Mouse (Mus musculus) midbrain, embryonic 13.5 days (tissue): Measurements from ENCODE around the gene Man2a2. TPM values are rescaled to one million over a fixed set of nuclear protein-coding genes. Genes with fewer than 3 reads are reported as not detected.
"Not testable (repeated sequence)": the region's sequence is repeated elsewhere in the genome, so short reads cannot be mapped to it uniquely, and the experiment has no call there.

ENCODE experiments used
- ATAC-seq: fragments of 200-750 bp; cut with Nextera tagmentation; 2 replicates; pipeline ENCODE4 v1.8.0; 2017; ENCODE audit warnings: mild to moderate bottlenecking, moderate TSS enrichment, moderate library complexity
- H3K27ac ChIP-seq: fragments of 300-500 bp; sonication (generic); 2 replicates; pipeline ENCODE4 v1.5.1; 2015; ENCODE audit warnings: inconsistent platforms, mild to moderate bottlenecking, moderate library complexity
- H3K27me3 ChIP-seq: fragments of 300-500 bp; sonication (generic); 2 replicates; pipeline ENCODE4 v1.6.1; 2015; ENCODE audit warnings: mild to moderate bottlenecking, inconsistent platforms
- H3K36me3 ChIP-seq: fragments of 300-500 bp; sonication (generic); 2 replicates; pipeline ENCODE4 v1.6.1; 2015; ENCODE audit warnings: mild to moderate bottlenecking, inconsistent platforms
- H3K4me1 ChIP-seq: fragments of 300-500 bp; sonication (generic); replicated peaks from 2 replicates; pipeline ENCODE4 v1.6.1; 2015; ENCODE audit warnings: inconsistent platforms
- H3K4me2 ChIP-seq: fragments of 300-500 bp; sonication (generic); replicated peaks from 2 replicates; pipeline ENCODE4 v1.6.1; 2015; ENCODE audit warnings: moderate library complexity, mild to moderate bottlenecking, inconsistent platforms
- H3K4me3 ChIP-seq: fragments of 300-500 bp; sonication (generic); replicated peaks from 2 replicates; pipeline ENCODE4 v1.5.1; 2015; ENCODE audit warnings: mild to moderate bottlenecking, inconsistent platforms
- H3K9ac ChIP-seq: fragments of 300-500 bp; sonication (generic); replicated peaks from 2 replicates; pipeline ENCODE4 v1.6.1; 2015; ENCODE audit warnings: mild to moderate bottlenecking, inconsistent platforms
- H3K9me3 ChIP-seq: fragments of 300-500 bp; sonication (generic); 2 replicates; pipeline ENCODE4 v1.6.1; 2016; ENCODE audit warnings: mild to moderate bottlenecking, inconsistent platforms
- WGBS: fragments of 180-500 bp; shearing (Covaris S2); methylation state at CpG from one replicate; pipeline ENCODE4 v1.1.7; 2015; 5-methylcytosine and 5-hydroxymethylcytosine counted together
- polyA plus RNA-seq: library from polyadenylated mRNA; unstranded; fragments of >200 nt; fragmentation: Nextera tagmentation; extraction: Ambion mirVana; gene quantifications from 2 replicates; pipeline ENCODE4 v1.2.1, GENCODE M21; 2015

Gene Man2a2
- polyA plus RNA-seq, 1 experiment from 2014 or later = 21.3 TPM

- Histone ChIP-seq H3K4me3 (no peak overlapping the region), H3K27ac (no peak overlapping the region), H3K4me2 (no peak overlapping the region), H3K4me1 (peaks cover 30% of the 10 kb centered on the region), H3K9me3 (no peaks in the 10 kb centered on the region), H3K27me3 (no peaks in the 10 kb centered on the region), H3K9ac (no peak overlapping the region), H3K36me3 (peaks cover 41% of the 10 kb centered on the region)
- WGBS = 80% methylated on average over 9 of the region's 9 CpGs
- no peak for ATAC-seq
These were observed 26.8 kb upstream of the Man2a2 start for GRCm38 (mm10) chr7:80397986-80398385.

GRCm38 (mm10) chr7:80396427-80396826, 25.3 kb upstream of the Man2a2 start:
- not testable (repeated sequence) for H3K9me3 ChIP-seq, H3K9ac ChIP-seq, H3K27ac ChIP-seq, H3K4me3 ChIP-seq, H3K27me3 ChIP-seq, H3K4me2 ChIP-seq, ATAC-seq
- Histone ChIP-seq H3K4me1 (peaks cover 26% of the 10 kb centered on the region), H3K36me3 (peaks cover 57% of the 10 kb centered on the region)
- 92% methylated on average over 4 of the region's 4 CpGs for WGBS

- Histone ChIP-seq H3K9me3 (no peaks in the 10 kb centered on the region), H3K4me2 (no peak overlapping the region), H3K9ac (no peak overlapping the region), H3K4me1 (0 out of 2 replicates have a peak, but pooled peaks cover 7% of the 10 kb centered on the region), H3K27ac (no peak overlapping the region), H3K27me3 (no peaks in the 10 kb centered on the region), H3K4me3 (no peak overlapping the region), H3K36me3 (peaks cover 75% of the 10 kb centered on the region)
- no peak for ATAC-seq
- 90% methylated on average over 4 of the region's 4 CpGs for WGBS
These were observed 23.4 kb upstream of the Man2a2 start for GRCm38 (mm10) chr7:80394600-80394999.

GRCm38 (mm10) chr7:80392119-80392518, 20.9 kb upstream of the Man2a2 start:
- no peaks in the 10 kb centered on the region for H3K9me3 ChIP-seq

GRCm38 (mm10) chr7:80387633-80388543, 16.7 kb upstream of the Man2a2 start, which contains the start of gene Fes:
Gene Fes (minus strand): TSS chr7:80387946.
- Histone ChIP-seq H3K4me2 (peak within 1 kb of the TSS; percentile 44), H3K36me3 (peaks cover 32% of the 10 kb centered on the region), H3K4me1 (peaks cover 25% of the 10 kb centered on the region), H3K9ac (peak within 1 kb of the TSS; percentile 51), H3K4me3 (peak within 1 kb of the TSS; percentile 18), H3K27ac (no peak within 1 kb of the TSS; the same call in 1 of the 2 replicates), H3K27me3 (peaks cover 9% of the 10 kb centered on the region), H3K9me3 (no peaks in the 10 kb centered on the region)
- WGBS = 6% methylated on average over 33 of the region's 33 CpGs
- peak; percentile 35 for ATAC-seq

More at GRCm38 (mm10) chr7:80392119-80392518, 20.9 kb upstream of the Man2a2 start:
- H3K27ac ChIP-seq = no peak overlapping the region
- H3K27me3 ChIP-seq = peaks cover under 1% of the 10 kb centered on the region; the same call in 1 of the 2 replicates
- no peak overlapping the region for H3K9ac ChIP-seq
- H3K4me3 ChIP-seq = no peak overlapping the region
- no peak overlapping the region for H3K4me2 ChIP-seq
- H3K36me3 ChIP-seq = peaks cover 67% of the 10 kb centered on the region
- WGBS = 93% methylated on average over 15 of the region's 15 CpGs
- ATAC-seq = no peak
- H3K4me1 ChIP-seq = peaks cover 17% of the 10 kb centered on the region

- Histone ChIP-seq H3K9me3 (no peaks in the 10 kb centered on the region), H3K4me2 (peak overlapping the region; percentile 44), H3K4me1 (peaks cover 25% of the 10 kb centered on the region), H3K27me3 (peaks cover 13% of the 10 kb centered on the region), H3K27ac (no peak overlapping the region; the same call in 1 of the 2 replicates), H3K9ac (peak overlapping the region; percentile 51; the same call in 1 of the 2 replicates), H3K4me3 (peak overlapping the region; percentile 18; the same call in 1 of the 2 replicates), H3K36me3 (peaks cover 25% of the 10 kb centered on the region)
- ATAC-seq = peak; percentile 35
- WGBS = 24% methylated on average over 17 of the region's 17 CpGs
These were observed 16.0 kb upstream of the Man2a2 start for GRCm38 (mm10) chr7:80387033-80387632.

- WGBS = 30% methylated on average over 18 of the region's 18 CpGs
- H3K4me2 ChIP-seq = peak overlapping the region; percentile 44
These were observed 15.2 kb upstream of the Man2a2 start for GRCm38 (mm10) chr7:80386235-80386930.

GRCm38 (mm10) chr7:80382919-80383318, 11.7 kb upstream of the Man2a2 start:
- no peak overlapping the region for H3K4me3 ChIP-seq
- 75% methylated on average over 11 of the region's 11 CpGs for WGBS
- peaks cover 18% of the 10 kb centered on the region for H3K27me3 ChIP-seq
- H3K4me2 ChIP-seq = no peak overlapping the region
- no peaks in the 10 kb centered on the region for H3K36me3 ChIP-seq
- H3K4me1 ChIP-seq = peaks cover 16% of the 10 kb centered on the region
- no peak overlapping the region for H3K27ac ChIP-seq
- no peak for ATAC-seq
- H3K9me3 ChIP-seq = no peaks in the 10 kb centered on the region
- no peak overlapping the region for H3K9ac ChIP-seq

More at GRCm38 (mm10) chr7:80386235-80386930, 15.2 kb upstream of the Man2a2 start:
- H3K9me3 ChIP-seq = no peaks in the 10 kb centered on the region
- H3K36me3 ChIP-seq = peaks cover 17% of the 10 kb centered on the region
- 0 out of 2 replicates have a peak overlapping the region, but pooled peaks have one; percentile 28 for H3K9ac ChIP-seq
- no peak overlapping the region for H3K4me3 ChIP-seq
- H3K27me3 ChIP-seq = peaks cover 17% of the 10 kb centered on the region
- peaks cover 25% of the 10 kb centered on the region for H3K4me1 ChIP-seq
- peak; percentile 66 for ATAC-seq
- H3K27ac ChIP-seq = peak overlapping the region; percentile 14; the same call in 1 of the 2 replicates

GRCm38 (mm10) chr7:80379531-80379930, 8.4 kb upstream of the Man2a2 start:
- H3K27ac ChIP-seq = no peak overlapping the region
- WGBS = 47% methylated on average over 13 of the region's 13 CpGs

GRCm38 (mm10) chr7:80377471-80377870, 6.3 kb upstream of the Man2a2 start:
- Histone ChIP-seq H3K9me3 (no peaks in the 10 kb centered on the region), H3K4me1 (peaks cover 13% of the 10 kb centered on the region), H3K4me2 (no peak overlapping the region), H3K4me3 (no peak overlapping the region), H3K9ac (no peak overlapping the region), H3K27ac (no peak overlapping the region), H3K36me3 (no peaks in the 10 kb centered on the region), H3K27me3 (peaks cover 18% of the 10 kb centered on the region)
- no peak for ATAC-seq
- WGBS = 38% methylated on average over 6 of the region's 6 CpGs

More at GRCm38 (mm10) chr7:80379531-80379930, 8.4 kb upstream of the Man2a2 start:
- Histone ChIP-seq H3K9ac (no peak overlapping the region), H3K27me3 (peaks cover 12% of the 10 kb centered on the region), H3K4me2 (no peak overlapping the region), H3K4me1 (peaks cover 13% of the 10 kb centered on the region), H3K36me3 (no peaks in the 10 kb centered on the region), H3K9me3 (no peaks in the 10 kb centered on the region), H3K4me3 (no peak overlapping the region)
- ATAC-seq = no peak

GRCm38 (mm10) chr7:80376192-80376591, 5.0 kb upstream of the Man2a2 start:
- ATAC-seq = peak; percentile 46; the same call in 1 of the 2 replicates
- Histone ChIP-seq H3K9me3 (no peaks in the 10 kb centered on the region), H3K4me3 (no peak overlapping the region), H3K4me1 (peaks cover 13% of the 10 kb centered on the region), H3K27me3 (0 out of 2 replicates have a peak, but pooled peaks cover 9% of the 10 kb centered on the region), H3K9ac (no peak overlapping the region), H3K27ac (no peak overlapping the region), H3K36me3 (no peaks in the 10 kb centered on the region), H3K4me2 (no peak overlapping the region)
- 47% methylated on average over 10 of the region's 10 CpGs for WGBS
